Mouse (Mus musculus) intestine, embryonic 16.5 days (tissue): ENCODE results near the gene Adamts9. TPM values are rescaled to one million over a fixed set of nuclear protein-coding genes. Genes with fewer than 3 reads are reported as not detected.

Experiments used
- ATAC-seq: fragments of 200-750 bp; cut with Nextera tagmentation; 2 replicates; pipeline ENCODE4 v1.8.0; 2017; ENCODE audit warnings: moderate TSS enrichment, moderate library complexity
- H3K27ac ChIP-seq: fragments of 300-500 bp; sonication (generic); 2 replicates; pipeline ENCODE4 v1.5.1; 2014; ENCODE audit warnings: mild to moderate bottlenecking, low read length
- H3K27me3 ChIP-seq: fragments of 300-500 bp; sonication (generic); replicated peaks from 2 replicates; pipeline ENCODE4 v1.6.1; 2014; ENCODE audit warnings: low read length, control low read depth, mixed read lengths; ENCODE audit not compliant: control insufficient read depth, insufficient read depth
- H3K36me3 ChIP-seq: fragments of 300-500 bp; sonication (generic); 2 replicates; pipeline ENCODE4 v1.6.1; 2014; ENCODE audit warnings: low read length, control low read depth; ENCODE audit not compliant: control insufficient read depth, insufficient read depth
- H3K4me1 ChIP-seq: fragments of 300-500 bp; sonication (generic); 2 replicates; pipeline ENCODE4 v1.6.1; 2014; ENCODE audit warnings: low read length, control low read depth, mixed read lengths; ENCODE audit not compliant: control insufficient read depth, insufficient read depth
- H3K4me2 ChIP-seq: fragments of 300-500 bp; sonication (generic); 2 replicates; pipeline ENCODE4 v1.6.1; 2014; ENCODE audit warnings: low read depth, low read length, control low read depth
- H3K4me3 ChIP-seq: fragments of 300-500 bp; sonication (generic); 2 replicates; pipeline ENCODE4 v1.5.1; 2014; ENCODE audit warnings: mild to moderate bottlenecking, low read length
- H3K9ac ChIP-seq: fragments of 300-500 bp; sonication (generic); 2 replicates; pipeline ENCODE4 v1.6.1; 2014; ENCODE audit warnings: low read depth, low read length
- H3K9me3 ChIP-seq: fragments of 300-500 bp; sonication (generic); 2 replicates; pipeline ENCODE4 v1.6.1; 2016; ENCODE audit warnings: low read length, control low read depth; ENCODE audit not compliant: control insufficient read depth
- WGBS: fragments of 180-500 bp; shearing (Covaris S2); extraction: QIAGEN DNeasy Blood & Tissue Kit; methylation state at CpG from one replicate; pipeline ENCODE4 v1.1.7; 2014; 5-methylcytosine and 5-hydroxymethylcytosine counted together
- polyA plus RNA-seq: library from polyadenylated mRNA; unstranded; fragments of >200 nt; fragmentation: Nextera tagmentation; extraction: Ambion mirVana; gene quantifications from 2 replicates; pipeline ENCODE4 v1.2.1, GENCODE M21; 2015

Adamts9 gene
- polyA plus RNA-seq, 1 experiment from 2014 or later = 9.4 TPM

DNA sequence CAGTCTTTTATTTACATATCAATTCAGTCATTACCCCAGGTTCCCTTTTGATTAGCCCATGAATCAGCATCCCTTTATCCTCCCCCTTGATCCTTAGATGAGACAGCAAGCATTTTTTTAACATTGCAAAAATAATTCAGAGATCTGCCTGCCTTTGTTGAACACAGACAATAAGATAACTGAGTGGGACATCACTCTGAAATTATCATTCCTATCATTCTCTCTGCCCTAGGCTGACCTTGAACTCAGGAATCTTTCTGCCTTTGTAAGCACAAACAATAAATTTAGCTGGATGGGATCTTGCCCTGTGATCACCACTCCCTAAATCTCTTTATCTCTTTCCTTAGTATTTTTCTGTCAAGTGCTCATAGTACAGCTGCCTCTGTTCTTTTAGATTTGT is 209.6 kb downstream of the Adamts9 start:
- ATAC-seq = no peak
- Histone ChIP-seq H3K27me3 (no peaks in the 10 kb centered on the region), H3K4me1 (peaks cover 1% of the 10 kb centered on the region; the same call in 1 of the 2 replicates), H3K4me2 (no peak overlapping the region), H3K4me3 (no peak overlapping the region), H3K27ac (no peak overlapping the region), H3K9me3 (no peaks in the 10 kb centered on the region), H3K36me3 (no peaks in the 10 kb centered on the region), H3K9ac (no peak overlapping the region)

DNA sequence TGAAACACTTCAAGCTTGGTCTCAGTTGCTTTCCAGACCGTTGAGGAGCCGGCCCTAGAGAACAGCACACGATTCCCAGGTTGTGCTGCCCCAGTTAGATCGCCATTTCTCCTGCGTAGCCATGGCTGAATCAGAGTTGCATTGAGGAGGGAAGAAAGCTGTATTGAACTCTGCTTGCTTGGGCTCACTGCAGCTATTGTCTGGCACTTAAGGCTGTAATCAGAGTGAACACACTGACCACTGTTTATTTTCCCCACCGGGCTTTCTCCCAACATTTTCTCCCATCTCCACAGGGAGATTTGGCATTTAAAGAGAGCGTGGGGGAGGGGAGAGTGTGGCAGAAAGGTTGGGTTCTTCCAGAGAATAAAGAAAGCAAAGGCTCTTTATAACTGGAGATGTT is 214.8 kb downstream of the Adamts9 start:
- 0 out of 2 replicates have a peak overlapping the region, but pooled peaks have one; percentile 40 for H3K9ac ChIP-seq
- no peak overlapping the region for H3K4me3 ChIP-seq
- no peaks in the 10 kb centered on the region for H3K27me3 ChIP-seq
- no peaks in the 10 kb centered on the region for H3K36me3 ChIP-seq
- no peak overlapping the region for H3K4me2 ChIP-seq
- peaks cover 7% of the 10 kb centered on the region for H3K4me1 ChIP-seq
- no peaks in the 10 kb centered on the region for H3K9me3 ChIP-seq
- WGBS = 43% methylated on average over 7 of the region's 7 CpGs
- no peak overlapping the region for H3K27ac ChIP-seq
- no peak for ATAC-seq

- Histone ChIP-seq H3K9me3 (no peaks in the 10 kb centered on the region), H3K4me2 (no peak overlapping the region), H3K9ac (0 out of 2 replicates have a peak overlapping the region, but pooled peaks have one; percentile 40), H3K27me3 (no peaks in the 10 kb centered on the region), H3K4me3 (no peak overlapping the region), H3K36me3 (no peaks in the 10 kb centered on the region), H3K27ac (no peak overlapping the region), H3K4me1 (peaks cover 7% of the 10 kb centered on the region)
- ATAC-seq = no peak
- 5% methylated on average over 10 of the region's 10 CpGs for WGBS
Measured at GRCm38 (mm10) chr6:92728084-92728483, 215.2 kb downstream of the Adamts9 start.

DNA sequence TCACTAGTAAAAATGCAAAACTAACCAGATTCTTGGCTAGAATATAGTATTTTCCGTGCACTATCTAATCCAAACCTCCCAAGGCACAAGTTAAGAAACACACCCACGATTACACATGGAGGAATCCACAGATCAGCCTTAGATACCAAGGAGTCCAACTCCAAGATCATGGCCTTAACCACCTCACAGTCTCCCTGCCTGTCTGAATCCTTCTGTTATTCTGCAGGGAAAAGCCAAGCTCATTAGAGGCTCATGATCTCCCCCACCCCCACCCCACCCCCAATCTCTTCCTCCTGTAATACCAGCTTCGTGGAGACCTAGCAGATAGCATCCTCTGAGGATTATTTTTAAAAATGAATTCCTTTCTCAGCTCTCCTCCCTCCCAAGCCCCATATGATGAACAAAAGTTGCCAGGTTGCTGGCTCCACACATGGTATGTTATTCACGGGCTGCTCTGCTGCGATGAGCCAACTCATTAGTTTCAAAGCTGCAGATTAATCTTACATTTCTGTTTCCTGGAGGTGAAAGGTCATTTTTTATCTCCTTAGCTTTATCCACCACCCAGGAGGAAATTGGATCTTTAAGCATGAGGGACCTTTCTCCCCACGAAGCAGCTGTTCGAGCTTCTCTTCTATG is 215.8 kb downstream of the Adamts9 start:
- H3K27me3 ChIP-seq = no peaks in the 10 kb centered on the region
- no peak overlapping the region for H3K9ac ChIP-seq
- peaks cover 7% of the 10 kb centered on the region for H3K4me1 ChIP-seq
- H3K9me3 ChIP-seq = no peaks in the 10 kb centered on the region
- 16% methylated on average over 7 of the region's 7 CpGs for WGBS
- no peaks in the 10 kb centered on the region for H3K36me3 ChIP-seq
- peak; percentile 42; the same call in 1 of the 2 replicates for ATAC-seq
- no peak overlapping the region for H3K27ac ChIP-seq
- no peak overlapping the region for H3K4me2 ChIP-seq
- H3K4me3 ChIP-seq = no peak overlapping the region

DNA sequence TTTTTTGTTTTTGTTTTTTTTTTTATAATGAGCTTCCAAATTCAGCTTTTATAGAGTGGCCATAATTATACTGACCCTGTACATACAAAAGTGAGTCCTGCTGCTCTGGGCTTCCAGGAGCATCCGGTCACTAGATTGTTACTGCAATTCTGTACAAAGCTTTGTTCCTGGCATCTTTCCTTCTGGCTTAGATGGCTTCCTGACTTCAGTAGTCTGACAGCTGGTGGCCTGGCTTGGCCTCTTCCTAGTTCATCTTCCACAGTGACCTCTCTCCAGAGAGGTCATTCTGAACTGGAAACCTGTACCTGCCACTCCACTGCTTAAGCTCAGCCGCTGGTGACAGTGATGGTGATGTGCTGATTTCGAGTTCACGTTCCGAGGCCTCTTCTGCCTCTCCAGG is 217.2 kb downstream of the Adamts9 start:
- 77% methylated on average over 5 of the region's 5 CpGs for WGBS
- H3K9ac ChIP-seq = no peak overlapping the region

DNA sequence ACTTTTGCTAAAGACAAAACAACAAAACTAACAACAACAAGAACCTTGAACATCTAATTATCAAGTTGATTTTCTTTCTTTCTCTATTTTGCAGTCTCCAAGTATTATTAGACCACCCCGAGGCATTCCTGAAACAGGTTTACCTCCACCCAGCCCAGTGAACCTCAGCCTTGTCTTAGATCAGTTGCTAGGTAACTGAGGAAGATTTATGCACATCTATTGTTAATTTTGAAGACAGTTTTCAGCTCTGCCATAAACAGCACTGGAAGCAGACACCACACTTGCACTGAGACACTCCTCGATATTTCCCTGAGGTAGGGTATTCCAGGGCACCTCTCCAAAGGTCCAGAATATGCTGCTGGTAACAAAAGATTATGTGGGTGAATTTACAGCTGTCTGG is 218.9 kb downstream of the Adamts9 start:
- H3K27ac ChIP-seq = no peak overlapping the region
- H3K9ac ChIP-seq = no peak overlapping the region
- no peaks in the 10 kb centered on the region for H3K9me3 ChIP-seq
- no peak for ATAC-seq
- 45% methylated on average over 2 of the region's 2 CpGs for WGBS
- no peak overlapping the region for H3K4me3 ChIP-seq
- H3K4me2 ChIP-seq = no peak overlapping the region
- H3K27me3 ChIP-seq = no peaks in the 10 kb centered on the region
- peaks cover 7% of the 10 kb centered on the region for H3K4me1 ChIP-seq
- H3K36me3 ChIP-seq = no peaks in the 10 kb centered on the region

More for the DNA sequence above, 217.2 kb downstream of the Adamts9 start:
- Histone ChIP-seq H3K4me3 (no peak overlapping the region), H3K4me2 (no peak overlapping the region), H3K27ac (no peak overlapping the region), H3K27me3 (no peaks in the 10 kb centered on the region), H3K4me1 (peaks cover 7% of the 10 kb centered on the region), H3K9me3 (no peaks in the 10 kb centered on the region), H3K36me3 (no peaks in the 10 kb centered on the region)
- ATAC-seq = no peak

Other genes with a start within 250 kb of the Adamts9 start
- gene Prickle2, start 237.3 kb downstream of the Adamts9 start, polyA plus RNA-seq = 5.0 and 5.5 TPM in 2 replicates
- 0.27 and 0.38 TPM in 2 replicates for gene A730049H05Rik, start 127.0 kb downstream of the Adamts9 start, polyA plus RNA-seq
- gene Gm15737, start 74.1 kb downstream of the Adamts9 start, polyA plus RNA-seq = 0.06 TPM in 1 of 2 replicates, not detected in the other